Mouse (Mus musculus) heart, postnatal 0 days (tissue): ENCODE results near the gene Unk.

Experiments
- CTCF ChIP-seq: IDR thresholded peaks from 2 replicates; pipeline ENCODE4 v1.5.1; 2016; ENCODE audit warnings: antibody characterized with exemption, control low read depth, low read depth
- EP300 ChIP-seq: IDR thresholded peaks from 2 replicates; pipeline ENCODE4 v1.6.1; 2016; ENCODE audit warnings: antibody characterized with exemption, low read depth

DNA sequence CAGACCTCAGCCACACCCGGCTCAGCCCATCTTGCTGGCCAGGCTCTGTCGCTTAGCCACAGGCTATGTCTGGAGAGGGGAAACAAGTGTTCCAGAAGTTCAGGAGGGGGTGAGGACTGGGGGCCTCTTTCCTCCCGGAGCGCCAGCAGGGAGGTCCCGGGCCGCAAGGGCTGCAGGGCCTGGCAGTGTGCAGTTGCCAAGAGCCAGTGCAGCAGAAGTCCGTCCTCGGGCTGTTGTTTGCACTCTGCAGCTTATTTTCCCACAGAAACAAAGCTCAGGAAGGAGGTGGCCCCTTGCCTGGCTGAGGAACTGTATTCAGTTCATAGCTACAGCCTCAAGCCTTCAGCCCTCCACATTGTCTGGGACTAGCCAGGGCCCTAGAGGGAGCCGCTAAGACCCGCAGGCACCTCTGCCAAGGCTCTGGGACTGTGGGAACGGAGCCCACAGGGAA, 71.8 kb downstream of the Unk start:
- 0 out of 2 replicates have a peak, but pooled peaks have one; percentile 12 for TF ChIP-seq CTCF
- TF ChIP-seq EP300 = peak; percentile 48; the same call in 1 of the 2 replicates
